Mouse (Mus musculus) myocyte (in vitro differentiated cells): ENCODE measurements around the gene Mfsd11.
"Not testable (repeated sequence)": the region's sequence is repeated elsewhere in the genome, so short reads cannot be mapped to it uniquely, and the experiment has no call there.

ENCODE experiments used
- CEBPB ChIP-seq: IDR thresholded peaks from 2 replicates; pipeline ENCODE4 v1.6.1; 2011; ENCODE audit warnings: mild to moderate bottlenecking, moderate library complexity; ENCODE audit not compliant: poor library complexity, insufficient read depth, severe bottlenecking
- E2F4 ChIP-seq: IDR thresholded peaks from one replicate; pipeline ENCODE4 v1.6.1; 2011; ENCODE audit warnings: mild to moderate bottlenecking, control low read depth, moderate library complexity; ENCODE audit not compliant: insufficient read depth
- MAX ChIP-seq: IDR thresholded peaks from one replicate; pipeline ENCODE4 v1.6.1; 2011; ENCODE audit warnings: low read depth, mild to moderate bottlenecking, control low read depth
- MYOD1 ChIP-seq, 3 experiments: IDR thresholded peaks; one replicate each; pipeline ENCODE4 v1.6.1; 2011; ENCODE audit warnings: control low read depth in 2 of 3, low read depth in 2 of 3, mild to moderate bottlenecking in 2 of 3, moderate library complexity in 1 of 3; ENCODE audit not compliant: insufficient read length in 2 of 3, control insufficient read depth in 1 of 3
- MYOG ChIP-seq, 3 experiments: IDR thresholded peaks; one replicate each; pipeline ENCODE4 v1.6.1; 2011; ENCODE audit warnings: control low read depth in 2 of 3, low read depth in 2 of 3, mild to moderate bottlenecking in 2 of 3; ENCODE audit not compliant: insufficient read length in 2 of 3, control insufficient read depth in 1 of 3, insufficient read depth in 1 of 3
- POLR2A ChIP-seq: IDR thresholded peaks from one replicate; pipeline ENCODE4 v1.6.1; 2011; ENCODE audit warnings: low read depth, mild to moderate bottlenecking, control low read depth, moderate library complexity; ENCODE audit not compliant: insufficient read length
- POLR2AphosphoS2 ChIP-seq: IDR thresholded peaks from one replicate; pipeline ENCODE4 v1.6.1; 2011; ENCODE audit warnings: low read depth, control low read depth; ENCODE audit not compliant: insufficient read length
- REST ChIP-seq: IDR thresholded peaks from one replicate; pipeline ENCODE4 v1.6.1; 2011; ENCODE audit warnings: mild to moderate bottlenecking, control low read depth, moderate library complexity; ENCODE audit not compliant: insufficient read depth, insufficient read length
- TCF12 ChIP-seq: IDR thresholded peaks from one replicate; pipeline ENCODE4 v1.6.1; 2011; ENCODE audit warnings: mild to moderate bottlenecking, control low read depth; ENCODE audit not compliant: poor library complexity, insufficient read depth, severe bottlenecking
- USF1 ChIP-seq: IDR thresholded peaks from one replicate; pipeline ENCODE4 v1.6.1; 2011; ENCODE audit warnings: low read depth, mild to moderate bottlenecking, control low read depth, moderate library complexity

GRCm38 (mm10) chr11:116848877-116849178 lies 3.4 kb upstream of the Mfsd11 start:
- TF ChIP-seq MYOD1 (IDR thresholded peaks at IDR 0.05; ENCODE audit: control insufficient read depth in 1 of 3, insufficient read length in 2 of 3, low read depth in 2 of 3); POLR2AphosphoS2; POLR2A; TCF12; MYOG (IDR thresholded peaks at IDR 0.05; ENCODE audit: control insufficient read depth in 1 of 3, insufficient read depth in 1 of 3, insufficient read length in 2 of 3, low read depth in 2 of 3); MAX; E2F4; USF1; CEBPB; REST: not testable (repeated sequence)
